Mouse (Mus musculus) embryonic fibroblast, embryonic 13.5 days (primary cell): ENCODE measurements around the gene Dynlt1c.
"Not testable (repeated sequence)": the region's sequence is repeated elsewhere in the genome, so short reads cannot be mapped to it uniquely, and the experiment has no call there.

Experiments
- CTCF ChIP-seq: IDR thresholded peaks from 2 replicates; pipeline ENCODE4 v1.5.1; 2011; ENCODE audit warnings: mild to moderate bottlenecking, control low read depth, low read length, moderate library complexity, borderline replicate concordance; ENCODE audit not compliant: insufficient read depth
- POLR2A ChIP-seq: IDR thresholded peaks from 2 replicates; pipeline ENCODE4 v1.6.1; 2011; ENCODE audit warnings: low read depth, mild to moderate bottlenecking, control low read depth, low read length, moderate library complexity

GRCm38 (mm10) chr17:6564866-6565265, 36.6 kb upstream of the Dynlt1c start:
- not testable (repeated sequence) for TF ChIP-seq CTCF, POLR2A
